ENCODE assay signal across 9 mouse cellular contexts in genomic region chr10:118722132-118722551, GRCm38 (mm10).
DNase-seq lines count a peak whose midpoint lies in the region; ATAC-seq and TF ChIP-seq lines count a peak whose summit lies in the region.
"Had no signal": no experiment of that assay in that cellular context is flagged by ENCODE, and none has a peak within 500 bp of the region (broad histone marks: within the 10 kb centered on the region; RNA-seq: fewer than 3 reads in every experiment).

No protein-coding gene starts in this region.

- no peak for DNase-seq in neural tube, embryonic 10.5 days (ENCODE audit: extremely low spot score, low spot score)
- DNase-seq in gastrocnemius, postnatal 14 days, result peak; percentile 31
- DNase-seq in kidney, adult 9 months, result peak; percentile 85
- peak; percentile 19 for DNase-seq in stomach, postnatal 0 days (ENCODE audit: low spot score)
- DNase-seq in right cerebral cortex, postnatal 36 days (ENCODE audit: low spot score in 2 of 2), result no peak
- no peak for DNase-seq in left cerebral cortex, postnatal 10 days (ENCODE audit: extremely low spot score in 1 of 2, low spot score in 2 of 2)
- no peak for DNase-seq in right cerebral cortex, postnatal 4 days

- no peak overlapping the region for H3K4me2 ChIP-seq in neural tube, embryonic 13.5 days
- no peak overlapping the region for H3K4me2 ChIP-seq in stomach, postnatal 0 days (replicated peaks; ENCODE audit: low read depth)

- peaks cover 29% of the 10 kb centered on the region for H3K4me1 ChIP-seq in neural tube, embryonic 13.5 days (replicated peaks)
- no peaks in the 10 kb centered on the region for H3K4me1 ChIP-seq in stomach, postnatal 0 days (replicated peaks; ENCODE audit: control insufficient read depth, insufficient read depth)

- intact Hi-C loops in gastrocnemius, postnatal 14 days (cut with DNase I; ENCODE audit: low total_unique reads), result no loop called here
- intact Hi-C loops in left cerebral cortex, postnatal 10 days (cut with DNase I), result no loop called here

- no peak overlapping the region for H3K4me3 ChIP-seq in neural tube, embryonic 13.5 days
- no peak overlapping the region for H3K4me3 ChIP-seq in stomach, postnatal 0 days (ENCODE audit: low read depth, low read length)

- H3K36me3 ChIP-seq in neural tube, embryonic 13.5 days, result no peaks in the 10 kb centered on the region
- H3K36me3 ChIP-seq in stomach, postnatal 0 days (ENCODE audit: control insufficient read depth, insufficient read depth, low read length), result no peaks in the 10 kb centered on the region

- TF ChIP-seq EP300 in stomach, postnatal 0 days (optimal IDR thresholded peaks at IDR 0.05), result no peak

- no peaks in the 10 kb centered on the region for H3K27me3 ChIP-seq in neural tube, embryonic 13.5 days
- H3K27me3 ChIP-seq in stomach, postnatal 0 days (ENCODE audit: control insufficient read depth, insufficient read depth, low read length), result no peaks in the 10 kb centered on the region
- H3K27me3 ChIP-seq: Patski had no signal

- TF ChIP-seq CTCF in stomach, postnatal 0 days (IDR thresholded peaks at IDR 0.05; ENCODE audit: low read depth), result no peak

- no peaks in the 10 kb centered on the region for H3K9me3 ChIP-seq in neural tube, embryonic 13.5 days
- no peaks in the 10 kb centered on the region for H3K9me3 ChIP-seq in stomach, postnatal 0 days (ENCODE audit: control insufficient read depth, low read length)

- WGBS in neural tube, embryonic 13.5 days, result 50% methylated on average over 5 of the region's 5 CpGs
- WGBS in stomach, postnatal 0 days, result 46% methylated on average over 5 of the region's 5 CpGs

- no peak for ATAC-seq in neural tube, embryonic 13.5 days (ENCODE audit: low read depth)
- no peak for ATAC-seq in stomach, postnatal 0 days (ENCODE audit: low FRiP score, low TSS enrichment)
- ATAC-seq: Patski had no signal

- H3K27ac ChIP-seq in neural tube, embryonic 13.5 days (replicated peaks), result peak overlapping the region; percentile 56; the same call in 1 of the 2 replicates
- 0 out of 2 replicates have a peak overlapping the region, but pooled peaks have one; percentile 36 for H3K27ac ChIP-seq in stomach, postnatal 0 days (replicated peaks)

- no peak overlapping the region for H3K9ac ChIP-seq in neural tube, embryonic 13.5 days
- H3K9ac ChIP-seq in stomach, postnatal 0 days (ENCODE audit: low read length), result no peak overlapping the region

Comparison
In these comparisons a context has a peak if more than half of its experiments do, and no peak if none do; other contexts are left out.
1. DNase-seq: peak in gastrocnemius, postnatal 14 days (single experiment), kidney, adult 9 months (single experiment) and stomach, postnatal 0 days (single experiment); none in neural tube, embryonic 10.5 days (single experiment), right cerebral cortex, postnatal 36 days (0 of 2), left cerebral cortex, postnatal 10 days (0 of 2) and right cerebral cortex, postnatal 4 days (single experiment).